Mouse (Mus musculus) thymus, postnatal 10 days (tissue): ENCODE results near the gene Hist1h2bm.

ENCODE experiments used
- DNase-seq, 2 experiments: peaks; one replicate each; pipeline ENCODE4 v3.0.0; 2021; ENCODE audit warnings: low spot score in 2 of 2

Gene Hist1h2bm

DNA sequence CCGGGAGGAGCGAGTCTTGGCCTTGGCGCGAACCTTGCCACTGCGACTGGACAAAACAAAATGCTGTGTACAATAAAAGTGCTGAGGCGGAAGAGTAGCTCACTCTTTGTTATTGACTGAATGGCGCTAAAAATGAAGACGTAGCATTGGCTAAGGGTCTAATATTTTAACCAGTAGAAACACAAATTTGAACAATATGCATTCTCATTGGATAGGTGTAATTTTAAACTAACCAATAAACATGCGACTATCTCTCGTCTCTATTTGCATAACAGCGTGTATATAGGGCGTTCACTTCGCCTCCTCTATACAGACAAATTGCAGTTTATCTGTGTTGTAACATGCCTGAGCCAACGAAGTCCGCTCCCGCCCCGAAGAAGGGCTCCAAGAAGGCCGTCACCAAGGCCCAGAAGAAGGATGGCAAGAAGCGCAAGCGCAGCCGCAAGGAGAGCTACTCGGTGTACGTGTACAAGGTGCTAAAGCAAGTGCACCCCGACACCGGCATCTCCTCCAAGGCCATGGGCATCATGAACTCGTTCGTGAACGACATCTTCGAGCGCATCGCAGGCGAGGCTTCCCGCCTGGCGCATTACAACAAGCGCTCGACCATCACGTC, at the start of gene Hist1h2bm:
Gene Hist1h2bm, plus strand, starts transcription at position 288 of the 616 bp plus-strand sequence.
- DNase-seq, result peak; percentile 71 to 77

DNA sequence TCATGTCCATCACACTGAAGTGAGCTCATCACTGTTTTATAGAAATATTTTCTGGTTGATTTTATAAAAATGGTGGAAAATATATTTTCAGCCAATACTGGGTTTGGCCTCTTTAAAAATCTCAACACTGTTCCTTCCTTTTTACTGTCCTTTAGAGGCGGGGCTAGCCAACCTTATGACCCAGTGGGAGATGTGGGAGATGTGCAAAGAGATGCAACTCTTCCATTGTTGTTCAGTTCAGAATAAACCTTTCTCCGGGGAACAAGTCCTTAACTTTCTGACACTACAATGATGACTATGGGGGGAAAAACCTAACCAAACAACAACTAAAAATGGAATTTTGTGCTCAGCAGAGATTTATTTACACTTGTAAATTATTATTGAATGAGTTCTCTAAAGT, 44.5 kb upstream of the Hist1h2bm start, which contains the start of gene Olfr1360:
Gene Olfr1360, minus strand, starts transcription at position 101 of the 400 bp plus-strand sequence.
- no peak for DNase-seq

- DNase-seq, result no peak
Measured at GRCm38 (mm10) chr13:21697811-21698210, 24.0 kb upstream of the Hist1h2bm start, which contains the start of gene Olfr1359. Olfr1359 (plus strand) TSS chr13:21698111.

GRCm38 (mm10) chr13:21706669-21707068, 15.2 kb upstream of the Hist1h2bm start:
- no peak for DNase-seq

GRCm38 (mm10) chr13:21710031-21710711, 11.7 kb upstream of the Hist1h2bm start:
- peak; percentile 78 to 92 for DNase-seq

DNA sequence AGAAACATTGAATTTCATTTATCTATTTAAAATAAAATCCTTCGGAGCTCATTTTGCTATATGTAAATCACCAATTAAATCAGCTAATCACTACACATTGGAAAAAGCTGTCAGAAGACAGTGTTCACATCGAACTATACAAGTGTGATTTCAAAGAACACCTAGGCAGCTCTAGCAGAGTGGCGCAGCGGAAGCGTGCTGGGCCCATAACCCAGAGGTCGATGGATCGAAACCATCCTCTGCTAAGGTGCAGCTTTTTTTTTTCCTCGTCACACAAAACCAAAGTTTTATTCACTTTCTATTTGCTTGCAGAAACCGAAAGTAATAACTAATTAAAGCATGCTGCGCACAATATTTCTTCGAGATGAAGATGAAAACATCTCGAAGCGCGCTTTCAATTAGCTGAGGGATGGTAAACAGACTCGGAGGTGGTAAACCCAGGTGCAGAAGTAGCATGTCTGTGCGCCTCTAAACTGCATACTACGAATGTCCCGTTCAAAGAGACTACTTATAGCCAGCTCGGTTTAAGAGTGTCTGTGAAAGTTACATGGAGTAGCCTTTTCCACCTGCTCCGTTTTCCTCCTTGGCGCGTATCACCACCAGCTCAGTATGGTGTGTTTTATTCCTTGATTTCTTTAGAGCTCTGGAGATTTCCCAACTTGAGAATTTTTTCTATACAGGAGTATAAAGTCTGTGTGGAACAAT, 10.9 kb upstream of the Hist1h2bm start:
- DNase-seq, result peak; percentile 73 to 87

- DNase-seq, result no peak
Measured at GRCm38 (mm10) chr13:21711698-21712097, 10.1 kb upstream of the Hist1h2bm start.

DNA sequence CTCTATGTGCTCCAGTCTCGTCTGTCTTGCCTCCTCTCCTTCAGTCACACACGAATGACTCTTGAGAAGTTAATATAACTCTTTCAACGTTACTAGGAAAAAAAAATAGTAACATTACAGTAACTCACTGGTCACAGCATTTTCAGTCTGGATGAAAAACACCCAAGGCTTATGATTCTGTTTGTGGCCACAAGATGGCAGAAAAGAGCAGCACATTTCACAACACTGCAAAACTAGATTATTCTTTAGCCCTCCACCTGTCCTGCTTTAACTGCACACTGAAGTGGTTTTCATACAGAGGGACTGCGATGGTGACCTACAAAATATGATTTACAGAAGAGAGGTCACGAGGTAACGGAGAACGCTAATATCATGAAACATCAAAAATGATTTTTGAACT, 7.1 kb upstream of the Hist1h2bm start:
- peak; percentile 37 to 59 for DNase-seq

GRCm38 (mm10) chr13:21715131-21715863, 6.5 kb upstream of the Hist1h2bm start:
- peak; percentile 21 to 27 for DNase-seq

- peak; percentile 86 to 87 for DNase-seq
Measured at GRCm38 (mm10) chr13:21715864-21716539, 5.8 kb upstream of the Hist1h2bm start, which contains the start of the genes Hist1h2bl and Hist1h2ai. Hist1h2bl (minus strand) TSS chr13:21716143. Hist1h2ai (plus strand) TSS chr13:21716422.

DNA sequence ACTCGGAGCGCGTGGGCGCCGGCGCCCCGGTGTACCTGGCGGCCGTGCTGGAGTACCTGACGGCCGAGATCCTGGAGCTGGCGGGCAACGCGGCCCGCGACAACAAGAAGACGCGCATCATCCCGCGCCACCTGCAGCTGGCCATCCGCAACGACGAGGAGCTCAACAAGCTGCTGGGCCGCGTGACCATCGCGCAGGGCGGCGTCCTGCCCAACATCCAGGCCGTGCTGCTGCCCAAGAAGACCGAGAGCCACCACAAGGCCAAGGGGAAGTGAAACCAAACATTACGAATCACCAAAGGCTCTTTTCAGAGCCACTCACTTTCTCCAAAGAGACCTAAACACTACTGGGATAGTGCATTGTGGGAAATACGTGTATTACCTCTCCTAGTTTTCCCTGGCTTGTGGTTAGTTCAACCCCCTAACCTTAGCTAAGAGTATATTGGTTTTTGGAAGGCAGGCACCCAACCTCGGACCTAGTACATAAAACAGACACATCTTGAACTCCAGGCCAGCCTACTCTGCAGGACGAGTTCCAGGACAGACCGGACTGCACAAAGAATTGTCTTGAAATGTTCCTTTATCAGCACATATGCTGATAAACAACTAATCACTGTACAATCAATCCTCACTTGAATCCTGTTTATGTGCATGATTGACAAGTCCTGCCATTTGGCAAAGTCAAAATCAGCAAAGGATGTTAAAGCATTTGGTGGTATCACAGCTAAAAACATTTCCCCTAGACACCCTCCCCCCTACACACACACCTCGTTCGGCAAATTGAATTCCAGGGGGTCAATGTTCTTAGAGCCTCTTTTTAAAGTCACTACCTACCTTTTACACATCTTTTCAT, 5.1 kb upstream of the Hist1h2bm start:
- peak in 1 of 2 experiments; percentile 18 for DNase-seq

GRCm38 (mm10) chr13:21717397-21718357, 4.2 kb upstream of the Hist1h2bm start, which contains the start of gene Hist1h3h:
Hist1h3h (plus strand) TSS chr13:21717659.
- peak; percentile 87 to 91 for DNase-seq

- DNase-seq, result no peak
Measured at GRCm38 (mm10) chr13:21718381-21719080, 3.3 kb upstream of the Hist1h2bm start.

DNA sequence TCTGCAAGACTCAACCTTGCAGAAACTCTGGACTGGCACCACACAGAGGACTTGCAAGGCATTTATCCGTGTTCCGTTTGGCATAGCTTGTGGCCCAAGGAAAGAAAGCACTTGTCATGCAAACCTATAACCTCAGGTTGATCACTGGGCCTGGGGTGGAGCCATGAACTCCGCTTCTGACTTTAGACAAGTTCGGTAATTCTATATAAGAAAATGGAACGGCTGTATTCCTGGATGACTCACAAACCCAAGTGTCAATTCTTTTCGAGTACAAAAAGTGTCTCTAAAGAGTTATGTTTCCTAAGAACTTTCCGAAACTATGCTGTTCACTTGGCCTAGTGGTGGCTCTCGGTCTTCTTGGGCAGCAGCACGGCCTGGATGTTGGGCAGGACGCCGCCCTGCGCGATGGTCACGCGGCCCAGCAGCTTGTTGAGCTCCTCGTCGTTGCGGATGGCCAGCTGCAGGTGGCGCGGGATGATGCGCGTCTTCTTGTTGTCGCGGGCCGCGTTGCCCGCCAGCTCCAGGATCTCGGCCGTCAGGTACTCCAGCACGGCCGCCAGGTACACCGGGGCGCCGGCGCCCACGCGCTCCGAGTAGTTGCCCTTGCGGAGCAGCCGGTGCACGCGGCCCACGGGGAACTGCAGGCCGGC, 612 bp upstream of the Hist1h2bm start:
- peak in 1 of 2 experiments; percentile 21 for DNase-seq

- DNase-seq, result no peak
Measured at GRCm38 (mm10) chr13:21722373-21722925, 605 bp downstream of the Hist1h2bm start.

- no peak for DNase-seq
Measured at GRCm38 (mm10) chr13:21722993-21723836, 1.4 kb downstream of the Hist1h2bm start.
